Mouse (Mus musculus): ENCODE measurements around the gene Crybg2. TPM values are rescaled to one million over a fixed set of nuclear protein-coding genes. Genes with fewer than 3 reads are reported as not detected.
A peak's percentile ranks its signal among the peaks of the same experiment; 100 is the strongest.

The Crybg2 gene
- polyA plus RNA-seq (2012; rRNA removed), result 0.23 TPM in 2 replicates
- 0.42 and 0.67 TPM in 2 replicates for polyA plus RNA-seq (2014; fragmentation: Nextera tagmentation; extraction: Ambion mirVana)

DNA sequence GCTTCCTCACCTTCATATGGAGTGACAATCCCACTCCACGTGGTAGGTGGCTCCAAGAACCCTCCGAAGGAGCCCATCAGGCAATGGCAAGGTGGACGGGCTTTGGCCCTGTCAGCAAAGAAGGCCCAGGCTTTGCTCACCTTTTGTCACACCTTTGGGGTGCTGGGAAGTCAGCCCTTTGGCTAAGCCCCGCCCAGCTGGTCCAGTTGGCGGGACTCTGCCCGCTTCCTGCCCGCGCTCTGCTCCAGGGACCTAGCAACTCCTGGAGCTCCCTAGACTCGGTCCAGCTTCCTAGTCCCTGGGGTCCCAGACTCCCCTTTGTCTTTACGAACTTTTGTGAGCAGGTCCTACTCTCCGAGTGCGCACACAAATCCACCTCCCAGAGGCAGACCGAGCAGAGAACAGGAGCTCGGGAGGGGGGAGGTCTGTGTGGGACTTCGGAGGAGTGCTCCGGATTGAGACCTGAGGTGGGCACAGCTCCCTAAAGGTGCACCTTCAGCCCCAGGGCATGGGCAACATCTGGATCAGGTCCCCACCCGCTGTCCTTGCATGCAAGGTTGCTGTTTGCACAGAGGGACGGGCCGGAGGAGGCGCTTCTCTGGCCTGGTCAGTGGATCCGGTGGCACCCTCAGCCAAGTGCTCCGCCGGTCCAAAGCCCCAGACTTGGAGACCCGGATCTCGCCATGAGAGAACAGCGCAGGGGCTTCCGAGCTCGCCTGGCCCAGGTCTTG lies at the start of gene Crybg2:
Crybg2 (plus strand) TSS at position 681 of the 731 bp plus-strand sequence.
- no peaks in the 10 kb centered on the region; the same call in 1 of the 2 replicates for H3K27me3 ChIP-seq (ENCODE audit: control insufficient read depth, insufficient read depth, low read length)
- WGBS (ENCODE audit: insufficient replicate concordance), result 56% methylated on average over 28 of the region's 28 CpGs

DNA sequence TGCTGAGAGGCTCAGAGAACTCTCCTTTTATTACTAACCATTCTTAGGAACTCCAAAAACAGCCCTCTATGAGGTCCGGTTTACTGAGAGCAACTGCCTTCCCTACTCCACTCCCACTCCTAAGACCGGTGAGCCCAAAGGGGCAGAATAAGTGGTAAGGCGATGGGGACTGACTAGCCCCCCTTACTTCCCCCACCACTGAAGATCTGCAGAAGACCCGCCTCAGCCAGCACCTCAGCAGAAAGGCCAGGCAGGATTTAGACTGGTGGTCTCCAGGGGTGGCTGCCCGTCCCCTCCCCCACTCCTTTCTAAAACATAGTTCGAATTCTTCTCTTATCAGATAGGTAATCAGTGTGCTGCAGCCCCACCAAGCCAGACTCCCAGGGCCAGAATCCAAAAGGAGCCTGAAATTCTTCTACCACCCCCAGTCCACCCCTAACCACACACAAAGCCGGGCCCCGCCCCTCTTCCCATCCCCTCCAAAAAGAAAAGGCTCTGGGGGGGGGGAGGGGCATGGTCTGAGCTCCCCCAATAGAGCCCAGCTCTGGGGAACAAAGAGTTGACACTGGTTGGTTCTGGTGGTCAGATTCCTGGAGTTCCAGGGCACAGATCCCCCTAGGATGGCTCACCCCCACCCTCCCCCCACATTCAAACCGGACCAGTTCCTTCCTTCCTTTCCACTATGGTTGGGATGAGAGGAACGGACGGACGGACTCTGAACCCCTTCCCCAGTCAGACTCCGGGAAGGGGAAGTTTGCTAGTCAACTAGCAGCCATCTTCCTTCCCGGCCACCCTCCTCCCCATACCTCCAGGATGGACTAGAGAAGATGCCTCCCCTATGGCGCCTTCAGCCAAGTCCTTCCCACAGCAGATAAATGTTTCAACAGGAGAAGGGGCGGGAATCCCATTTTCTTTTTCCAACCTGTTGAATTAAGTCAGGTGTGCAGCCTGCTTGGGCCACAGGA lies 48.9 kb upstream of the Crybg2 start:
- WGBS (ENCODE audit: insufficient replicate concordance), result 14% methylated on average over 16 of the region's 16 CpGs
- no peak for TF ChIP-seq EP300 (IDR thresholded peaks at IDR 0.05; ENCODE audit: low read depth)
- no peak for TF ChIP-seq CTCF (IDR thresholded peaks at IDR 0.05; ENCODE audit: low read depth)
- Histone ChIP-seq H3K9me3 (ENCODE audit: control insufficient read depth, low read length) (no peaks in the 10 kb centered on the region), H3K4me1 (replicated peaks; ENCODE audit: control insufficient read depth in 2 of 2, insufficient read depth in 2 of 2, low read length in 1 of 2) (peaks cover 0 to 4% of the 10 kb centered on the region in 2 experiments; a peak in 1 of 4 replicates), H3K36me3 (replicated peaks; ENCODE audit: control insufficient read depth, insufficient read depth, low read depth) (no peaks in the 10 kb centered on the region), H3K9ac (replicated peaks) (no peak overlapping the region), H3K4me3 (ENCODE audit: insufficient read depth in 1 of 2, low read depth in 2 of 2, low read length in 2 of 2) (peak overlapping the region in 1 of 2 experiments; percentile 10; a peak in 1 of 4 replicates), H3K4me2 (ENCODE audit: low read depth) (no peak overlapping the region), H3K27ac (no peak overlapping the region), H3K27me3 (ENCODE audit: control insufficient read depth, insufficient read depth, low read length) (peaks cover 9% of the 10 kb centered on the region)
- ATAC-seq (ENCODE audit: insufficient read depth), result no peak
- DNase-seq (ENCODE audit: low read depth in 3 of 3, low spot score in 3 of 3), result no peak

More for the DNA sequence above, at the start of gene Crybg2:
- no peak within 1 kb of the TSS for H3K4me2 ChIP-seq (ENCODE audit: low read depth)
- no peak within 1 kb of the TSS for H3K27ac ChIP-seq
- DNase-seq (ENCODE audit: low read depth in 3 of 3, low spot score in 3 of 3) (no peak), ATAC-seq (ENCODE audit: insufficient read depth) (no peak)
- H3K4me1 ChIP-seq (replicated peaks; ENCODE audit: control insufficient read depth in 2 of 2, insufficient read depth in 2 of 2, low read length in 1 of 2), result peaks cover 0 to 9% of the 10 kb centered on the region in 2 experiments; a peak in 3 of 4 replicates
- TF ChIP-seq EP300 (IDR thresholded peaks at IDR 0.05; ENCODE audit: low read depth) (no peak), CTCF (IDR thresholded peaks at IDR 0.05; ENCODE audit: low read depth) (no peak)
- no peak within 1 kb of the TSS for H3K4me3 ChIP-seq (ENCODE audit: insufficient read depth in 1 of 2, low read depth in 2 of 2, low read length in 2 of 2)
- no peaks in the 10 kb centered on the region for H3K36me3 ChIP-seq (replicated peaks; ENCODE audit: control insufficient read depth, insufficient read depth, low read depth)
- no peak within 1 kb of the TSS for H3K9ac ChIP-seq (replicated peaks)
- H3K9me3 ChIP-seq (ENCODE audit: control insufficient read depth, low read length), result no peaks in the 10 kb centered on the region

DNA sequence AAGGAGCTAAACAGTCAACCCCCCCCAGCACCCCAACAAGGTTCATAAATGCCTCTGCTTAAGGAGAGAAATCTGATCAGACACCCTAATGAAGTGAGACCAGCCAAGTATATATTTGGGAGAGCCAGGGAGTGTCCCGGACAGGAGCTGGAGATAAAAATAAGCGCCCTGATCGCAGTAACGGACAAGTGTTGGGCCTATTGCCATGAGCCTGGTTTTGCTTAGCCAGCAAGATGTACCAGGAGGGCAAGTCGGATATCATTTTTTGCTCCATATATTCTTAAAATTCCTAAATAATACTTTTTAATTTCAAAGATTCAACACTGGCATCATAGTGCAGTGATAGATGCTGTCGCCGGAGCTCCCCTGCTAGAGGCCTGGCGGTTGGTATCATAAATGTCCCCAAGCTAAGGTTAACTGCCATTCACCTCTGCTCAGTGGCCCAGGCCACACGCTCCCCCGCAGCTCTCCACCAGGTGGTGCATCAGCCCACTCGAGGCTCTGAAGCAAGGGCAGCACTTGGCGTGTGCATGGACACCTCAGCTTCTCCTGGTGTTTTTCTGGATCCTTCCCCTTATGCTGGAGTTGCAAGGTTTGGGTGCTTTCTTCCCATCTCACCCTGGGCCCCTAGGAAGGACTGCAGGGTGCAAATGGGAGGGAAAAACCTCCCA lies 47.6 kb upstream of the Crybg2 start:
- H3K36me3 ChIP-seq (replicated peaks; ENCODE audit: control insufficient read depth, insufficient read depth, low read depth), result no peaks in the 10 kb centered on the region
- no peak overlapping the region for H3K4me2 ChIP-seq (ENCODE audit: low read depth)
- H3K27ac ChIP-seq, result no peak overlapping the region
- DNase-seq (ENCODE audit: low read depth in 3 of 3, low spot score in 3 of 3) (no peak), ATAC-seq (ENCODE audit: insufficient read depth) (no peak)
- H3K9me3 ChIP-seq (ENCODE audit: control insufficient read depth, low read length), result no peaks in the 10 kb centered on the region
- peaks cover 21% of the 10 kb centered on the region for H3K27me3 ChIP-seq (ENCODE audit: control insufficient read depth, insufficient read depth, low read length)
- TF ChIP-seq EP300 (IDR thresholded peaks at IDR 0.05; ENCODE audit: low read depth) (no peak), CTCF (IDR thresholded peaks at IDR 0.05; ENCODE audit: low read depth) (peak; percentile 73)
- WGBS (ENCODE audit: insufficient replicate concordance), result 51% methylated on average over 12 of the region's 12 CpGs
- no peak overlapping the region for H3K4me3 ChIP-seq (ENCODE audit: insufficient read depth in 1 of 2, low read depth in 2 of 2, low read length in 2 of 2)
- H3K4me1 ChIP-seq (replicated peaks; ENCODE audit: control insufficient read depth in 2 of 2, insufficient read depth in 2 of 2, low read length in 1 of 2), result peaks cover 0 to 4% of the 10 kb centered on the region in 2 experiments; a peak in 1 of 4 replicates
- H3K9ac ChIP-seq (replicated peaks), result no peak overlapping the region

- Histone ChIP-seq H3K36me3 (replicated peaks; ENCODE audit: control insufficient read depth, insufficient read depth, low read depth) (no peaks in the 10 kb centered on the region), H3K27me3 (ENCODE audit: control insufficient read depth, insufficient read depth, low read length) (peaks cover 47% of the 10 kb centered on the region), H3K4me3 (ENCODE audit: insufficient read depth in 1 of 2, low read depth in 2 of 2, low read length in 2 of 2) (no peak overlapping the region), H3K9ac (replicated peaks) (no peak overlapping the region), H3K27ac (no peak overlapping the region), H3K9me3 (ENCODE audit: control insufficient read depth, low read length) (no peaks in the 10 kb centered on the region), H3K4me2 (ENCODE audit: low read depth) (no peak overlapping the region), H3K4me1 (replicated peaks; ENCODE audit: control insufficient read depth in 2 of 2, insufficient read depth in 2 of 2, low read length in 1 of 2) (peaks cover 0 to 4% of the 10 kb centered on the region in 2 experiments; a peak in 1 of 4 replicates)
- WGBS (ENCODE audit: insufficient replicate concordance), result 20% methylated on average over 7 of the region's 7 CpGs
- DNase-seq (ENCODE audit: low read depth in 3 of 3, low spot score in 3 of 3), result no peak
- no peak for ATAC-seq (ENCODE audit: insufficient read depth)
- TF ChIP-seq CTCF (IDR thresholded peaks at IDR 0.05; ENCODE audit: low read depth) (no peak), EP300 (IDR thresholded peaks at IDR 0.05; ENCODE audit: low read depth) (no peak)
Measured at GRCm38 (mm10) chr4:134016208-134016607, 44.4 kb upstream of the Crybg2 start.
